20 mouse cellular contexts compared by ENCODE assay signal in the genomic region with DNA sequence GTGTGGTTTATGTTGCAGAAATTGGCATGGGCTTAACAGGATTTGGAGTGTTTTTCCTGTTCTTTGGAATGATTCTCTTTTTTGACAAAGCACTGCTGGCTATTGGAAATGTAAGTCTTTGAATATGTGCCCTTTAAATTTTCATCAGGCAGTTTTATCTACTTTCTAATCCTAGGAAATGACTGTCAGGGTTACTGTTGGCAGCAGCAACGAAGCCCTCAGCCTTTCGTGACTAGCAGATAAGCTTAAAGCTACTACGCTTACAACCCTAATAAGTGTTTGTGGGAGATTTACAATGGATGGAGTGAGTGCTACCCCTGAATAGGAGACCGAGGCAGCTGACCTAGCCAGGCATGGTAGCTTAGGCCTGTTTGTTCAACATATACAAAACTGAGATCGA.
"Had no signal": no experiment of that assay in that cellular context is flagged by ENCODE, and none has a peak within 500 bp of the region (broad histone marks: within the 10 kb centered on the region; RNA-seq: fewer than 3 reads in every experiment).

No protein-coding gene starts in this region.

- H3K27me3 ChIP-seq: megakaryocyte, embryonic 14.5 days; midbrain, embryonic 12.5 days; neural tube, embryonic 13.5 days; neural tube, embryonic 15.5 days had no signal

- DNase-seq: lung, adult 18-20 months; lung, embryonic 14.5 days; lung, postnatal 10 days; lung, postnatal 4 days; midbrain, embryonic 14.5 days; retina, postnatal 1 day; right cerebral cortex, adult 18-20 months; right cerebral cortex, postnatal 25 days; right cerebral cortex, postnatal 4 days; spleen, adult 18-20 months; thymus, adult 18-20 months; thymus, postnatal 14 days; thymus, postnatal 4 days had no signal

- H3K4me2 ChIP-seq: lung, embryonic 14.5 days; midbrain, embryonic 12.5 days; neural tube, embryonic 13.5 days; neural tube, embryonic 15.5 days had no signal

- ATAC-seq: midbrain, embryonic 16.5 days had no signal

- H3K9ac ChIP-seq: lung, embryonic 14.5 days; midbrain, embryonic 12.5 days; neural tube, embryonic 13.5 days; neural tube, embryonic 15.5 days had no signal

- H3K4me3 ChIP-seq: megakaryocyte, embryonic 14.5 days; midbrain, embryonic 10.5 days; midbrain, embryonic 12.5 days; myocyte; neural tube, embryonic 13.5 days; neural tube, embryonic 15.5 days had no signal

- H3K27ac ChIP-seq: midbrain, embryonic 10.5 days; midbrain, embryonic 12.5 days; neural tube, embryonic 13.5 days; neural tube, embryonic 15.5 days had no signal

- H3K9me3 ChIP-seq: megakaryocyte, embryonic 14.5 days; midbrain, embryonic 10.5 days; midbrain, embryonic 12.5 days; neural tube, embryonic 13.5 days; neural tube, embryonic 15.5 days had no signal
